Mouse (Mus musculus) hindbrain, embryonic 16.5 days (tissue): ENCODE measurements around the gene Mbtps2. TPM values are rescaled to one million over a fixed set of nuclear protein-coding genes. Genes with fewer than 3 reads are reported as not detected.

Experiments used
- ATAC-seq: fragments of 200-750 bp; cut with Nextera tagmentation; 2 replicates; pipeline ENCODE4 v1.8.0; 2017; ENCODE audit warnings: moderate TSS enrichment, moderate library complexity
- H3K27ac ChIP-seq: fragments of 300-500 bp; sonication (generic); 2 replicates; pipeline ENCODE4 v1.5.1; 2014; ENCODE audit warnings: low read depth, mild to moderate bottlenecking, control low read depth, low read length, moderate library complexity
- H3K27me3 ChIP-seq: fragments of 300-500 bp; sonication (generic); replicated peaks from 2 replicates; pipeline ENCODE4 v1.6.1; 2014; ENCODE audit warnings: low read length; ENCODE audit not compliant: control insufficient read depth, insufficient read depth
- H3K36me3 ChIP-seq: fragments of 300-500 bp; sonication (generic); 2 replicates; pipeline ENCODE4 v1.6.1; 2014; ENCODE audit warnings: mild to moderate bottlenecking, low read length, moderate library complexity, mixed read lengths; ENCODE audit not compliant: control insufficient read depth, insufficient read depth
- H3K4me1 ChIP-seq: fragments of 300-500 bp; sonication (generic); 2 replicates; pipeline ENCODE4 v1.6.1; 2014; ENCODE audit warnings: low read depth, low read length; ENCODE audit not compliant: control insufficient read depth, insufficient read depth
- H3K4me2 ChIP-seq: fragments of 300-500 bp; sonication (generic); 2 replicates; pipeline ENCODE4 v1.6.1; 2014; ENCODE audit warnings: mild to moderate bottlenecking, low read length, control low read depth, moderate library complexity
- H3K4me3 ChIP-seq: fragments of 300-500 bp; sonication (generic); 2 replicates; pipeline ENCODE4 v1.5.1; 2014; ENCODE audit warnings: mild to moderate bottlenecking, low read length, control low read depth, moderate library complexity
- H3K9ac ChIP-seq: fragments of 300-500 bp; sonication (generic); 2 replicates; pipeline ENCODE4 v1.6.1; 2014; ENCODE audit warnings: low read depth, mild to moderate bottlenecking, control low read depth, low read length, moderate library complexity
- H3K9me3 ChIP-seq: fragments of 300-500 bp; sonication (generic); 2 replicates; pipeline ENCODE4 v1.6.1; 2014; ENCODE audit warnings: mild to moderate bottlenecking, low read length, moderate library complexity; ENCODE audit not compliant: control insufficient read depth
- WGBS: fragments of 180-500 bp; shearing (Covaris S2); extraction: QIAGEN DNeasy Blood & Tissue Kit; methylation state at CpG from one replicate; pipeline ENCODE4 v1.1.7; 2014; 5-methylcytosine and 5-hydroxymethylcytosine counted together
- polyA plus RNA-seq: library from polyadenylated mRNA; unstranded; fragments of >200 nt; fragmentation: Nextera tagmentation; extraction: Ambion mirVana; gene quantifications from 2 replicates; pipeline ENCODE4 v1.2.1, GENCODE M21; 2015

Mbtps2 gene
- polyA plus RNA-seq, 1 experiment from 2014 or later: 25.9 TPM

- Histone ChIP-seq H3K4me1 (peaks cover 5% of the 10 kb centered on the region; the same call in 1 of the 2 replicates), H3K4me2 (no peak overlapping the region), H3K27ac (no peak overlapping the region), H3K27me3 (no peaks in the 10 kb centered on the region), H3K36me3 (no peaks in the 10 kb centered on the region), H3K4me3 (no peak overlapping the region), H3K9ac (no peak overlapping the region), H3K9me3 (no peaks in the 10 kb centered on the region)
- 14% methylated on average over 3 of the region's 3 CpGs for WGBS
- ATAC-seq: no peak
These were observed 2.9 kb upstream of the Mbtps2 start for GRCm38 (mm10) chrX:157601450-157601849.

DNA sequence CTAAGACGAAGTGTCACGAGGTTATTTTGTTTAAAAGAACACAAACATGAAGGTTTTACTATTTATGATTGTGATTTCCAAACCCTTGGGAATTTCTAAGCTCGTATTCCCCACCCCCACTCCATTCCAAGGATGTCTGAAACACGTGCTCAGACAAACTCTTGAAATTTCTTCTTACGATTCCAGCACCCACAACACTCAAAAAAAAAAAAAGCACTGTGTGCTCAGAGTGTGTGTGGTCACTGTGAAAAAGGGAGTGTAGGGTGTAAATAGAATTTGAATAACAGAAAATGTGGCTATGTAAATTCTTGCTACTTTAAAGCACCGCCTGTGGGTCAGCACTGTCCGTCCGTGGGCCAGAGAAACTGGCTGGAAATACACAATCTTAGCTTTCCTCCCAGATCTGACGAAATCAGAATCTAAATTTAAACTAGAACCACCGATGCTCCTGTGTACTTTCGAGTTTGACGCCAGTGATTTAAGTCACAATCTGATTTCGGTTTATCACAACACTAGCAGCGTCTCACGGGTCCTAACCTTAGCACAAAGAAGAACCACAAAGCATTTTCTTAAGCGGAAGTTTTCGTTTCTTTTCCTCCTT, 830 bp downstream of the Mbtps2 start:
- WGBS: 22% methylated on average over 17 of the region's 17 CpGs
- H3K9ac ChIP-seq: peak overlapping the region; percentile 70
- ATAC-seq: peak; percentile 32
- peak overlapping the region; percentile 56 for H3K4me2 ChIP-seq
- H3K36me3 ChIP-seq: no peaks in the 10 kb centered on the region
- H3K27me3 ChIP-seq: no peaks in the 10 kb centered on the region
- peaks cover 5% of the 10 kb centered on the region; the same call in 1 of the 2 replicates for H3K4me1 ChIP-seq
- H3K27ac ChIP-seq: peak overlapping the region; percentile 86
- H3K9me3 ChIP-seq: no peaks in the 10 kb centered on the region
- peak overlapping the region; percentile 57 for H3K4me3 ChIP-seq

- Histone ChIP-seq H3K9ac (no peak overlapping the region), H3K36me3 (no peaks in the 10 kb centered on the region), H3K27me3 (no peaks in the 10 kb centered on the region), H3K9me3 (no peaks in the 10 kb centered on the region), H3K4me1 (peaks cover 5% of the 10 kb centered on the region; the same call in 1 of the 2 replicates), H3K4me2 (peak overlapping the region; percentile 56), H3K4me3 (no peak overlapping the region), H3K27ac (no peak overlapping the region)
- 87% methylated on average over 5 of the region's 5 CpGs for WGBS
- no peak for ATAC-seq
These were observed 1.7 kb downstream of the Mbtps2 start for GRCm38 (mm10) chrX:157596802-157597201.

GRCm38 (mm10) chrX:157595927-157596326, 2.6 kb downstream of the Mbtps2 start:
- H3K9ac ChIP-seq: no peak overlapping the region

DNA sequence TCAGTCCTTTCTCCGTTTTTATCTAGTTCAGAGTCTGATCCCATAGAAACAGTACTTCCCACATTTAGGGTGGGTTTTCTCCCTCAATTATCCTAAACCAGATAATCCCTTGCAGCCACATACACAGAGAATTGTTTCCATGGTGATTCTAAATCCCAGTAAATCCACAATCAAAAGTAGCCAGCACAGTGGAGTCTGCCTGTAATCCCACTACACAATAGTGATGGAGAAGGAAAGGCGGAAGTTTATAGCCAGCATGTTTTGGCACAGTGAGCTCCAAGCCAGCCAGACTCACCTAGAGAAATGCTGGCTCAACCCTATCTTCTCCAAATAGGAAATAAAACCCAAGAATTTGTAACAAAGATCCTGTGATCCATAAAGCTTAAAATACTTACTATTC, 3.9 kb downstream of the Mbtps2 start:
- H3K4me1 ChIP-seq: peaks cover 5% of the 10 kb centered on the region; the same call in 1 of the 2 replicates
- no peak overlapping the region for H3K9ac ChIP-seq
- H3K4me3 ChIP-seq: no peak overlapping the region
- no peaks in the 10 kb centered on the region for H3K9me3 ChIP-seq
- no peak for ATAC-seq
- H3K27ac ChIP-seq: no peak overlapping the region
- H3K27me3 ChIP-seq: no peaks in the 10 kb centered on the region
- H3K36me3 ChIP-seq: no peaks in the 10 kb centered on the region
- no peak overlapping the region for H3K4me2 ChIP-seq
- WGBS: 56% methylated on average over 2 of the region's 2 CpGs

More at GRCm38 (mm10) chrX:157595927-157596326, 2.6 kb downstream of the Mbtps2 start:
- Histone ChIP-seq H3K36me3 (no peaks in the 10 kb centered on the region), H3K4me2 (no peak overlapping the region), H3K9me3 (no peaks in the 10 kb centered on the region), H3K4me1 (peaks cover 5% of the 10 kb centered on the region; the same call in 1 of the 2 replicates), H3K27ac (no peak overlapping the region), H3K4me3 (no peak overlapping the region), H3K27me3 (no peaks in the 10 kb centered on the region)
- WGBS: 87% methylated on average over 6 of the region's 6 CpGs
- ATAC-seq: no peak

GRCm38 (mm10) chrX:157587001-157587400, 11.5 kb downstream of the Mbtps2 start:
- no peaks in the 10 kb centered on the region for H3K27me3 ChIP-seq
- no peaks in the 10 kb centered on the region for H3K9me3 ChIP-seq
- no peak overlapping the region for H3K4me2 ChIP-seq
- peak; percentile 45; the same call in 1 of the 2 replicates for ATAC-seq
- H3K4me3 ChIP-seq: no peak overlapping the region
- no peak overlapping the region for H3K27ac ChIP-seq
- H3K36me3 ChIP-seq: no peaks in the 10 kb centered on the region
- WGBS: 52% methylated on average over 5 of the region's 5 CpGs
- H3K4me1 ChIP-seq: no peaks in the 10 kb centered on the region
- H3K9ac ChIP-seq: no peak overlapping the region

GRCm38 (mm10) chrX:157586397-157586796, 12.1 kb downstream of the Mbtps2 start:
- H3K36me3 ChIP-seq: no peaks in the 10 kb centered on the region
- no peaks in the 10 kb centered on the region for H3K9me3 ChIP-seq
- H3K4me3 ChIP-seq: no peak overlapping the region
- no peaks in the 10 kb centered on the region for H3K27me3 ChIP-seq
- H3K9ac ChIP-seq: no peak overlapping the region
- H3K4me2 ChIP-seq: no peak overlapping the region
- no peak; the same call in 1 of the 2 replicates for ATAC-seq
- no peaks in the 10 kb centered on the region for H3K4me1 ChIP-seq
- H3K27ac ChIP-seq: no peak overlapping the region

DNA sequence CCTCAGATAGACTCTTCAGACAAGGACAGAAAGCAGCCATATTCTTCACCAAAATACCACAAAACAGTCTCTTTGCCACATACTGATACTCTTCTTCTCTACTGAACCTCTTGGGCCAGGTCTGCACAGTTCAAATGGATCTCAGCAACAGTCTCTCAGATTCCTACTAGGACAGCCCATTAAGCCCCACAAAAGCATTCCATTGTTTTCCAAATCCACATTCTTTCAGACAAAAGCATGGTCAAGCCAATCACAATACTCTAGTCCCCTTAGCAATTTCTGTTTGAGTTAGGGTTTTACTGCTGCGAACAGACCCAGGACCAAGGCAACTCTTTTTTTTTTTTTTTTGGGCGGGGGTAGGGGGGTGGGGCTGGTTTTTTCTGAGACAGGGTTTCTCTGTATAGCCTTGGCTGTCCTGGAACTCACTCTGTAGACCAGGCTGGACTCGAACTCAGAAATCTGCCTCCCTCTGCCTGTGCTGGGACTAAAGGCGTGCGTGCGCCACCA, 19.4 kb downstream of the Mbtps2 start:
- no peak overlapping the region for H3K9ac ChIP-seq
- H3K36me3 ChIP-seq: no peaks in the 10 kb centered on the region
- no peak overlapping the region for H3K4me3 ChIP-seq
- WGBS: 68% methylated on average over 5 of the region's 6 CpGs
- no peak overlapping the region for H3K4me2 ChIP-seq
- ATAC-seq: no peak
- no peaks in the 10 kb centered on the region for H3K4me1 ChIP-seq
- no peaks in the 10 kb centered on the region for H3K9me3 ChIP-seq
- no peak overlapping the region for H3K27ac ChIP-seq
- H3K27me3 ChIP-seq: no peaks in the 10 kb centered on the region

DNA sequence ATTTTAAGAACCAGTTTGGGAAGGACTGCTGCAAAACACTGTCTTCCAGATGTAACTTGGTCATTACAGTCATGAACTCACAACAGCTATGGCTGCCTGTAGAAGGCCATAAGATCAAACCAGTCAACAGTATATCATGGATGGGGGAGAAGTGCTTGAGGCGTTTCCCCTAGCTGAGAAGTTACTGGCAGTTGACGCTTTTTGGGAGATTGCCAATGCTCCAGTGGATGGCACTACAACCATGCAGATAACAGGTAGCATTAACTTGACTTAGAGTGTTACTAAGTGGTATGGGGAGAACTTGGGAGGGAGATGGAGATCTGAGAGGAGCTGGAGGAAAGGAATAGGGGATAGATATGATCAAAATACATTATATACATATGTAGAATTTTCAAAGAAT, 23.8 kb downstream of the Mbtps2 start:
- 82% methylated on average over 2 of the region's 2 CpGs for WGBS
- Histone ChIP-seq H3K9me3 (no peaks in the 10 kb centered on the region), H3K27me3 (no peaks in the 10 kb centered on the region), H3K4me2 (no peak overlapping the region), H3K4me1 (no peaks in the 10 kb centered on the region), H3K9ac (no peak overlapping the region), H3K4me3 (no peak overlapping the region), H3K36me3 (no peaks in the 10 kb centered on the region; the same call in 1 of the 2 replicates), H3K27ac (no peak overlapping the region)
- ATAC-seq: no peak
